Mouse (Mus musculus): ENCODE results near the gene Fam167b. TPM values are rescaled to one million over a fixed set of nuclear protein-coding genes. Genes with fewer than 3 reads are reported as not detected.

The Fam167b gene
- polyA plus RNA-seq, 1 experiment from 2014 or later, result 0.25 TPM

Small RNA genes within 50 kb of the gene (microRNA-seq; reads per million reads assigned to microRNA genes)
- not detected for gene Mir8119

Other genes starting within 250 kb of the Fam167b start
- 434 and 436 TPM in 2 replicates for gene Rbbp4, start 243.2 kb downstream of the Fam167b start, polyA plus RNA-seq (2015; fragmentation: Nextera tagmentation; extraction: Ambion mirVana)
- gene Zbtb8os, start 242.9 kb downstream of the Fam167b start, polyA plus RNA-seq (2015; fragmentation: Nextera tagmentation; extraction: Ambion mirVana), result 28.7 and 29.1 TPM in 2 replicates
- gene Zbtb8a, start 200.4 kb downstream of the Fam167b start, polyA plus RNA-seq (2015; fragmentation: Nextera tagmentation; extraction: Ambion mirVana), result 16.1 and 17.8 TPM in 2 replicates
- gene Zbtb8b, start 137.7 kb downstream of the Fam167b start, polyA plus RNA-seq (2015; fragmentation: Nextera tagmentation; extraction: Ambion mirVana), result 7.3 and 7.5 TPM in 2 replicates
- 41.6 and 42.7 TPM in 2 replicates for gene Bsdc1, start 117.0 kb downstream of the Fam167b start, polyA plus RNA-seq (2015; fragmentation: Nextera tagmentation; extraction: Ambion mirVana)
- 0.34 TPM in 1 of 2 replicates, not detected in the other for gene Tssk3, start 87.5 kb downstream of the Fam167b start, polyA plus RNA-seq (2015; fragmentation: Nextera tagmentation; extraction: Ambion mirVana)
- 0.61 TPM in 1 of 2 replicates, not detected in the other for gene Fam229a, start 87.4 kb downstream of the Fam167b start, polyA plus RNA-seq (2015; fragmentation: Nextera tagmentation; extraction: Ambion mirVana)
- 2,102 and 2,181 TPM in 2 replicates for gene Marcksl1, start 65.0 kb downstream of the Fam167b start, polyA plus RNA-seq (2015; fragmentation: Nextera tagmentation; extraction: Ambion mirVana)
- gene Hdac1, start 35.8 kb downstream of the Fam167b start, polyA plus RNA-seq (2015; fragmentation: Nextera tagmentation; extraction: Ambion mirVana), result 119 and 130 TPM in 2 replicates
- gene Lck, start 4.9 kb downstream of the Fam167b start, polyA plus RNA-seq (2015; fragmentation: Nextera tagmentation; extraction: Ambion mirVana), result 7.6 and 9.2 TPM in 2 replicates
- gene Eif3i, start 22.1 kb upstream of the Fam167b start, polyA plus RNA-seq (2015; fragmentation: Nextera tagmentation; extraction: Ambion mirVana), result 223 and 225 TPM in 2 replicates
- 160 and 165 TPM in 2 replicates for gene Tmem234, start 22.1 kb upstream of the Fam167b start, polyA plus RNA-seq (2015; fragmentation: Nextera tagmentation; extraction: Ambion mirVana)
- 3.5 and 3.7 TPM in 2 replicates for gene Dcdc2b, start 35.7 kb upstream of the Fam167b start, polyA plus RNA-seq (2015; fragmentation: Nextera tagmentation; extraction: Ambion mirVana)
- 31.4 and 32.5 TPM in 2 replicates for gene Iqcc, start 40.5 kb upstream of the Fam167b start, polyA plus RNA-seq (2015; fragmentation: Nextera tagmentation; extraction: Ambion mirVana)
- 119 and 124 TPM in 2 replicates for gene Ccdc28b, start 45.4 kb upstream of the Fam167b start, polyA plus RNA-seq (2015; fragmentation: Nextera tagmentation; extraction: Ambion mirVana)
- 64.7 and 68.3 TPM in 2 replicates for gene Txlna, start 62.5 kb upstream of the Fam167b start, polyA plus RNA-seq (2015; fragmentation: Nextera tagmentation; extraction: Ambion mirVana)
- 14.7 and 17.5 TPM in 2 replicates for gene Kpna6, start 94.2 kb upstream of the Fam167b start, polyA plus RNA-seq (2015; fragmentation: Nextera tagmentation; extraction: Ambion mirVana)
- gene Tmem39b, start 118.3 kb upstream of the Fam167b start, polyA plus RNA-seq (2015; fragmentation: Nextera tagmentation; extraction: Ambion mirVana), result 19.4 and 19.6 TPM in 2 replicates
- gene Khdrbs1, start 163.8 kb upstream of the Fam167b start, polyA plus RNA-seq (2015; fragmentation: Nextera tagmentation; extraction: Ambion mirVana), result 175 and 187 TPM in 2 replicates
- 315 and 320 TPM in 2 replicates for gene Ptp4a2, start 232.7 kb upstream of the Fam167b start, polyA plus RNA-seq (2015; fragmentation: Nextera tagmentation; extraction: Ambion mirVana)